Mouse (Mus musculus) spleen, adult 2 months (tissue): ENCODE results near the gene Il7r.

Source experiments
- CTCF ChIP-seq: fragments of 200-500 bp; IDR thresholded peaks from 2 replicates; pipeline ENCODE4 v1.5.1; 2011; ENCODE audit warnings: mild to moderate bottlenecking, inconsistent platforms; ENCODE audit not compliant: insufficient read depth, insufficient read length, insufficient replicate concordance; ENCODE audit errors: extremely low read depth
- POLR2A ChIP-seq: fragments of 200-500 bp; IDR thresholded peaks from 2 replicates; pipeline ENCODE4 v1.6.1; 2011; ENCODE audit warnings: low read depth, low read length, inconsistent platforms

DNA sequence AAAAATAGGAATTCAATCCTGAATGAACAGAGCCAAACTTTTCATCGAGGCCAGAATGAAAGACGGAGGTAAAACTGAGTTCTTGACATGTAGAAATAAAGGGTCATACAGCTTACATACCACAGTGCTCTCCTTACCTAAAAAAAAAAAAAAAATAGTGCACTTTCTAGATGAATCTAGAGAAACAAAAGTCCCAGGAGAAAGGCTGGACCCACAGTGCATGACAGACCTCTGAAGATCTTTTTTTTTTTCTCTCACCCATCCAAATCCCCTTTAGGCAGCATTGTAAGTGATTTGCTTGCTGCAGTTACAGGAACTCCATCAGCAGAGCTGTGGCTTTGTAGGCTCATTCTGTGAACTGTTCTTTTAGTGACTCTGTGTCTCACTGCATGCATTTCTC is 19.0 kb upstream of the Il7r start:
- TF ChIP-seq CTCF: no peak
- no peak for TF ChIP-seq POLR2A
